Mouse (Mus musculus): ENCODE results near the gene Eno3.

GRCm38 (mm10) chr11:70663957-70664356 lies 7.0 kb downstream of the Eno3 start:
- no peak for TF ChIP-seq CTCF (IDR thresholded peaks at IDR 0.05; ENCODE audit: extremely low read depth, insufficient read depth, insufficient read length, insufficient replicate concordance)
- TF ChIP-seq POLR2A (IDR thresholded peaks at IDR 0.05; ENCODE audit: low read depth, low read length) = no peak

Measured in spleen, adult 2 months (tissue).